Mouse (Mus musculus): ENCODE measurements around the gene Aloxe3. TPM values are rescaled to one million over a fixed set of nuclear protein-coding genes. Genes with fewer than 3 reads are reported as not detected.
A peak's percentile ranks its signal among the peaks of the same experiment; 100 is the strongest.

Gene Aloxe3
- total and polyA plus RNA-seq, 3 experiments = 0.13 TPM; not detected in 2

DNA sequence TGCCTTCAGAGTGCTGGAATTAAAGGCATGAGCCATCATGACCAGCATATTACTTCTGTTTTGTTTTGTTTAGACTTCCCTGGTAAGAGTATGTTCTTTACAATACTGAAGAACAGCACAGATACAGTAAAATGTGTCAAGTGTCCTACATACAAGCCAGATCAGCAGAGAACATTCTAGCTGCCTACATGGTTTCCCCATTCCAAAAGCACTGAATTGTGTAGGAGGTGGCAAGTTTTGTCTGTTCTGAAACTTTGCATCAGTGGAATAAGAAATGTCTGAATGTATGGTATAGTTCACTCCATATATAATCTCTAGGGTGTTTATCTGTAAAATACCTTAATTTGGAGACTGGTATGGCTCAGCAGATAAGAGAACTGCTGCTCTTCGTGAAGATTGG, 29.7 kb downstream of the Aloxe3 start:
- H3K27me3 ChIP-seq (ENCODE audit: control insufficient read depth in 1 of 2, insufficient read depth in 2 of 2, low read length in 2 of 2) = peaks cover 0 to 6% of the 10 kb centered on the region in 2 experiments; a peak in 2 of 4 replicates
- H3K4me1 ChIP-seq (ENCODE audit: control insufficient read depth in 1 of 2, insufficient read depth in 2 of 2, low read length in 2 of 2) = no peaks in the 10 kb centered on the region
- no peaks in the 10 kb centered on the region for H3K9me3 ChIP-seq (replicated peaks; ENCODE audit: insufficient read depth, low read length)
- TF ChIP-seq POLR2AphosphoS5 (IDR thresholded peaks at IDR 0.05; ENCODE audit: borderline replicate concordance, low read depth, low read length) (no peak), TAL1 (IDR thresholded peaks at IDR 0.05; ENCODE audit: low read length) (no peak), ZKSCAN1 (IDR thresholded peaks at IDR 0.05; ENCODE audit: low read depth, low read length) (no peak), CHD1 (IDR thresholded peaks at IDR 0.05; ENCODE audit: low read depth, low read length) (no peak), ETS1 (IDR thresholded peaks at IDR 0.05; ENCODE audit: low read depth, low read length) (no peak), MYC (IDR thresholded peaks at IDR 0.05; ENCODE audit: low read depth, low read length) (no peak), JUND (IDR thresholded peaks at IDR 0.05; ENCODE audit: low read depth, low read length) (no peak), RCOR1 (IDR thresholded peaks at IDR 0.05; ENCODE audit: low read depth, low read length) (no peak), EP300 (IDR thresholded peaks at IDR 0.05; ENCODE audit: low read depth in 1 of 2, low read length in 2 of 2) (0 out of 4 replicates have a peak, but pooled peaks of 1 of the 2 experiments have one; percentile 8), GABPA (IDR thresholded peaks at IDR 0.05; ENCODE audit: low read depth, low read length) (no peak), SMC3 (IDR thresholded peaks at IDR 0.05; ENCODE audit: low read depth, low read length) (no peak), POLR2A (IDR thresholded peaks at IDR 0.05; ENCODE audit: control insufficient read depth in 1 of 2, insufficient read depth in 1 of 2, low read depth in 1 of 2, low read length in 2 of 2, poor library complexity in 1 of 2) (no peak), MYB (IDR thresholded peaks at IDR 0.05; ENCODE audit: low read depth, low read length) (no peak), E2F4 (IDR thresholded peaks at IDR 0.05; ENCODE audit: borderline replicate concordance, low read depth, low read length) (no peak), BHLHE40 (IDR thresholded peaks at IDR 0.05; ENCODE audit: borderline replicate concordance, low read depth, low read length) (no peak), GATA1 (IDR thresholded peaks at IDR 0.05; ENCODE audit: low read depth, low read length) (peak; percentile 46; the same call in 1 of the 2 replicates), MAZ (IDR thresholded peaks at IDR 0.05; ENCODE audit: low read depth, low read length) (no peak), TCF12 (IDR thresholded peaks at IDR 0.05; ENCODE audit: low read depth, low read length) (peak; percentile 45; the same call in 1 of the 2 replicates), ZNF384 (IDR thresholded peaks at IDR 0.05; ENCODE audit: low read depth, low read length) (no peak), TBP (IDR thresholded peaks at IDR 0.05; ENCODE audit: low read depth, low read length) (no peak), MEF2A (IDR thresholded peaks at IDR 0.05; ENCODE audit: extremely low read depth, insufficient replicate concordance, low read depth, low read length, poor library complexity, severe bottlenecking) (no peak), USF2 (IDR thresholded peaks at IDR 0.05; ENCODE audit: borderline replicate concordance in 1 of 2, insufficient read depth in 1 of 2, low read depth in 1 of 2, low read length in 2 of 2) (no peak)
- H3K36me3 ChIP-seq (ENCODE audit: control insufficient read depth in 1 of 2, insufficient read depth in 2 of 2, low read length in 2 of 2) = 0 out of 4 replicates have a peak, but pooled peaks cover 0 to 2% of the 10 kb centered on the region in 2 experiments
- no peak overlapping the region for H3K4me3 ChIP-seq (ENCODE audit: control insufficient read depth in 1 of 2, insufficient read depth in 1 of 2, low read depth in 2 of 2, low read length in 2 of 2)
- H3K9ac ChIP-seq (ENCODE audit: control insufficient read depth, low read depth, low read length, poor library complexity, severe bottlenecking) = no peak overlapping the region
- H3K79me2 ChIP-seq (ENCODE audit: control insufficient read depth, insufficient read depth, low read length, poor library complexity) = no peaks in the 10 kb centered on the region
- no peak overlapping the region for H3K27ac ChIP-seq (ENCODE audit: control insufficient read depth, low read depth, low read length)
- no peak for DNase-seq (ENCODE audit: low read depth, low spot score)
